29 mouse cellular contexts compared by ENCODE assay signal in the genomic region with DNA sequence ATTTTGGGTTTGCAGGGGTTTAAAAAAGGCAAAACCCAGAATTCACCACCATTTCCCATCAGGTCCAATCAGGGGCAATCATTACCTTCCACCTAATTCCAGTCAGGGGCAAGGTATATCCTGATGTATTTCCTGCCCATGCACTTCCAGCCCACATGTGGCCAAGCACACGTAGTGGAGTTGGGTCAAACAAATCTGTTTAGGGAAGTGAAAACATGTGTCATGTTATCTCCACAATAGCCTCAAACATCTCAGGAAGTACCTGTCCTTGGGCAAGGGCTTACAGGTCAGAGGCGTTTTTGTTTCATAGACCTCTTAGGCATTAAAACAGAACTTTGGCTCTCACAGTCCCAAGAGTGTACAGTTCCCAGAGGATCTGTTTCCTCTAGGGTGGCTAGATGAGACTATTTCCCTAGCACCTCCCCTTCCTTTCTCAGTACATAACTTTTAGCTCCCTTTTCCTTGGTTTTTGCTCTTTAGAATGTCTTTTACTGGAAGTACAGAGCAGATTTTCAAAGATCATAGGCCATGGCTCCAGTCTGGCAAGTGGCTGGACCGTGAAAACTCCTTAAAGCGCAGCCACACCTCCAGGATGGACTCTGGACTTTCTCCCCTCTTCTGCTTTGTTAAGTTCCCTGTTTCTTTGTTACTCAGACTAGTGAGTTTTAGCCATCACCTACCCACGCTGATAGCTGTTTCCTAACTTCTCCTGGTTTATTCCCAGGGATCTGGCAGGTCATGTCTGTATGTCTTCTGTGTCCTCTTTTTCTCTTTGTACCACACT. TPM values are rescaled to one million over a fixed set of nuclear protein-coding genes. Genes with fewer than 3 reads are reported as not detected.
DNase-seq lines count a peak whose midpoint lies in the region; ATAC-seq lines count a peak whose summit lies in the region.
"Had no signal": no experiment of that assay in that cellular context is flagged by ENCODE, and none has a peak within 500 bp of the region (broad histone marks: within the 10 kb centered on the region; RNA-seq: fewer than 3 reads in every experiment).

No protein-coding gene starts in this region.

- H3K4me2 ChIP-seq in heart, embryonic 12.5 days = no peak overlapping the region
- H3K4me2 ChIP-seq: heart, embryonic 11.5 days; hindbrain, embryonic 13.5 days; neural tube, embryonic 12.5 days; stomach, embryonic 15.5 days had no signal

- peak; percentile 72 for DNase-seq in heart, adult 11 months
- peak; percentile 48 for DNase-seq in kidney, adult 18-20 months
- DNase-seq in kidney, postnatal 10 days = peak; percentile 21
- peak; percentile 5 for DNase-seq in yolk sac, embryonic 10.5 days (ENCODE audit: low spot score)
- no peak for DNase-seq in cerebellum, postnatal 14 days
- no peak for DNase-seq in right cerebral cortex, postnatal 25 days
- DNase-seq: adrenal gland, postnatal 36 days; cerebellum, adult 11-12 months; cerebellum, postnatal 25 days; forebrain, postnatal 0 days; heart, postnatal 14 days; layer of hippocampus, adult 9-11 months; liver, postnatal 0 days; lung, postnatal 10 days; spleen, adult 18-20 months had no signal

- H3K9me3 ChIP-seq in heart, embryonic 12.5 days (replicated peaks) = no peaks in the 10 kb centered on the region
- H3K9me3 ChIP-seq: forebrain, embryonic 10.5 days; G1E; hindbrain, embryonic 13.5 days; limb, embryonic 10.5 days; neural tube, embryonic 12.5 days; stomach, embryonic 15.5 days had no signal

- ATAC-seq in heart, embryonic 12.5 days (ENCODE audit: insufficient number of reproducible peaks, low FRiP score) = no peak
- ATAC-seq in megakaryocyte-erythroid progenitor cell, adult 5-6 weeks (replicated peaks; ENCODE audit: low FRiP score, low TSS enrichment, poor library complexity, severe bottlenecking) = no peak
- ATAC-seq: CD4-positive, CD25-positive, alpha-beta regulatory T cell, adult 4 months; forebrain, postnatal 0 days; inflammation-experienced regulatory T-cells, adult 6 months; liver, postnatal 0 days had no signal

- no peak overlapping the region for H3K27ac ChIP-seq in heart, embryonic 12.5 days (ENCODE audit: poor library complexity, severe bottlenecking)
- H3K27ac ChIP-seq: forebrain, embryonic 10.5 days; hindbrain, embryonic 13.5 days; limb, embryonic 10.5 days; neural tube, embryonic 12.5 days; stomach, embryonic 15.5 days had no signal

- 72% methylated on average over 5 of the region's 5 CpGs for WGBS in heart, embryonic 12.5 days

- H3K27me3 ChIP-seq in heart, embryonic 12.5 days (replicated peaks) = no peaks in the 10 kb centered on the region
- H3K27me3 ChIP-seq: hindbrain, embryonic 13.5 days; neural tube, embryonic 12.5 days; stomach, embryonic 15.5 days had no signal

- H3K4me3 ChIP-seq in heart, embryonic 12.5 days = no peak overlapping the region
- H3K4me3 ChIP-seq: forebrain, embryonic 10.5 days; hindbrain, embryonic 13.5 days; limb, embryonic 10.5 days; neural tube, embryonic 12.5 days; stomach, embryonic 15.5 days had no signal

- H3K36me3 ChIP-seq in heart, embryonic 12.5 days = no peaks in the 10 kb centered on the region
- H3K36me3 ChIP-seq: forebrain, embryonic 10.5 days; G1E; hindbrain, embryonic 13.5 days; limb, embryonic 10.5 days; neural tube, embryonic 12.5 days; stomach, embryonic 15.5 days had no signal

- H3K9ac ChIP-seq in heart, embryonic 12.5 days = no peak overlapping the region
- H3K9ac ChIP-seq: forebrain, postnatal 0 days; hindbrain, embryonic 13.5 days; liver, postnatal 0 days; neural tube, embryonic 12.5 days; stomach, embryonic 15.5 days had no signal

- no peaks in the 10 kb centered on the region for H3K4me1 ChIP-seq in heart, embryonic 12.5 days (replicated peaks)
- H3K4me1 ChIP-seq: forebrain, embryonic 10.5 days; hindbrain, embryonic 13.5 days; limb, embryonic 10.5 days; neural tube, embryonic 12.5 days; stomach, embryonic 15.5 days had no signal

RNA-seq across cellular contexts. Expression of a gene that starts 22.6 kb away (rescaled TPM):
- not detected in 2 replicates for polyA plus RNA-seq in heart, embryonic 12.5 days (2016; fragmentation: Nextera tagmentation; extraction: Ambion mirVana)
- total RNA-seq in megakaryocyte-erythroid progenitor cell, adult 5-6 weeks (2014; fragmentation: Nextera tagmentation) = not detected in 2 replicates
- not detected in 2 replicates for total RNA-seq in megakaryocyte-erythroid progenitor cell, adult 5-6 weeks (2017)
- total RNA-seq: adrenal gland, postnatal 36 days; forebrain, postnatal 0 days; G1E; gastrocnemius, postnatal 4 days; heart, postnatal 14 days; left cerebral cortex, adult 8-10 months had no signal
- polyA plus RNA-seq: CD4-positive, CD25-positive, alpha-beta regulatory T cell, adult 4 months; forebrain, embryonic 10.5 days; forebrain, postnatal 0 days; G1E; heart, embryonic 11.5 days; hindbrain, embryonic 13.5 days; inflammation-experienced regulatory T-cells, adult 6 months; limb, embryonic 10.5 days; liver, adult 2 months; liver, postnatal 0 days; neural tube, embryonic 12.5 days; stomach, embryonic 15.5 days had no signal

RNA-seq across cellular contexts. Expression of a gene that starts 41.3 kb away (rescaled TPM):
- not detected in 2 replicates for polyA plus RNA-seq in heart, embryonic 12.5 days (2016; fragmentation: Nextera tagmentation; extraction: Ambion mirVana)
- not detected in 2 replicates for total RNA-seq in megakaryocyte-erythroid progenitor cell, adult 5-6 weeks (2014; fragmentation: Nextera tagmentation)
- not detected in 2 replicates for total RNA-seq in megakaryocyte-erythroid progenitor cell, adult 5-6 weeks (2017)
- total RNA-seq: adrenal gland, postnatal 36 days; forebrain, postnatal 0 days; G1E; gastrocnemius, postnatal 4 days; heart, postnatal 14 days; left cerebral cortex, adult 8-10 months had no signal
- polyA plus RNA-seq: CD4-positive, CD25-positive, alpha-beta regulatory T cell, adult 4 months; forebrain, embryonic 10.5 days; forebrain, postnatal 0 days; G1E; heart, embryonic 11.5 days; hindbrain, embryonic 13.5 days; inflammation-experienced regulatory T-cells, adult 6 months; limb, embryonic 10.5 days; liver, adult 2 months; liver, postnatal 0 days; neural tube, embryonic 12.5 days had no signal

Comparison
In these comparisons a context has a peak if more than half of its experiments do, and no peak if none do; other contexts are left out.
1. DNase-seq: peak in heart, adult 11 months (single experiment), kidney, adult 18-20 months (single experiment), kidney, postnatal 10 days (single experiment) and yolk sac, embryonic 10.5 days (single experiment); none in cerebellum, postnatal 14 days (0 of 2) and right cerebral cortex, postnatal 25 days (single experiment).